Mouse (Mus musculus): ENCODE measurements at regions not wholly inside any gene's neighbourhood (a gene's known extent, or its start where the extent isn't known, plus 50 kb on each side); places are given as distances from the start of the nearest gene placed in this dataset.
"Not testable (repeated sequence)": the region's sequence is repeated elsewhere in the genome, so short reads cannot be mapped to it uniquely, and the experiment has no call there.

DNA sequence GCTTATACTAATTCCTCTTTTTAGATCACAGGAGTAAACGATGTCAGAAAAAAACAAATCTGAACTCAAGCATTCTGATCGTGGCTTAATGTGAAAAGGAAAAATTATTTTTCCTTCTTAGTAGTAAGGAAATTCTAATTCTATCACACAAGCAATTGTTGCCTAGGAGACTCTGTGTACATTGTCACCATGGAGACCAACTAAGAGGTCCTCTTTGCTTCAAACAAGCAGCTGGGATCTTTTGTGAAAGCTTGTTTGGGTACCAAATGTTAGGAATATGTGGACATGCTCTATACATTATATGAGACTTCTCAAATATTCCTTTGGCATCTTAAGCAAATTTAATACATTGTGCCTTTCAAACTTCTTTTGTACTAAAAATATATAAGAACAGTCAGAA is 345.9 kb upstream of the Atp10a start:
- no peak for ATAC-seq (replicated peaks; ENCODE audit: low read depth, poor library complexity, severe bottlenecking)

DNA sequence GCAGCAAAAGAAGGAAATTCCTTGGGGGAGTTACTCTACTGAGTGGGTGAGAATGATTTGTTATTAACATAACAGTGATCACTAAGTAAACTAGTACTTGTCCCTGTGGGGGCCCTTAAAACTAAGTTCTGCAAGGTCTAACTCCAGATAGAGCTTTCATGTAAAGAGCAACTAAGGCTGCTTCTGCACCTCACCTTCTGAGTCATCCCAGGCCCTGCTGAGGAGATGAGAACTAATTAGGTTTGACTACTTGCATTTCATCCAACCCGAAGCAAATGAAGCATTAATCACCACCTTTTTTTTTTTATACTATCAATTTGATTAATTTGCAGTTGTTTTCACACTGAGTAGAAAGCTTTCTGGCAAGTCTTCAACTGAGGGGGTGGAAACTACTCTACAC is 333.6 kb upstream of the Atp10a start:
- ATAC-seq (replicated peaks; ENCODE audit: low read depth, poor library complexity, severe bottlenecking) = no peak

GRCm38 (mm10) chr7:58367384-58367783 is 288.6 kb upstream of the Atp10a start:
- no peak for ATAC-seq (replicated peaks; ENCODE audit: low read depth, poor library complexity, severe bottlenecking)

GRCm38 (mm10) chr7:58383401-58383800 is 272.6 kb upstream of the Atp10a start:
- ATAC-seq (replicated peaks; ENCODE audit: low read depth, poor library complexity, severe bottlenecking) = no peak

DNA sequence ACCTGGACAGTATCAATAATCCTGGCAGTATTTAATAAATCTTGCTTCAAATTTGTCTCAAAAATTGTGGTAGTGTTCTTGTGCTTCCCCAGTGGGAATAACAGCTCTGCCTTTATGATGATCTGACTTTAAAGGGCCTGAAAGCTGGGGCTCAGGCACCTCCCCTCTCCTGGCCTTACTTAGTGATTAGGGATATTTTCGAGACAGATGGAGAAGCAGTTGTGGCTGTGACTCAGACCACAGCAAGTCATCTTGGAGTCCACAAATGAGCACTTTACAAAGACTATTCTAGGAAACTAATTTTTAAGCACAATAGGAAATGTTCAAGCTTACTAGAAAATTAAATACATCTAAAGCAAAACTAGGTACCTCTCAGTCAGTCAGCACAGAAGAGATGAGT is 267.6 kb upstream of the Atp10a start:
- ATAC-seq (replicated peaks; ENCODE audit: low read depth, poor library complexity, severe bottlenecking) = no peak

GRCm38 (mm10) chr7:58392391-58393115 is 263.4 kb upstream of the Atp10a start:
- ATAC-seq (replicated peaks; ENCODE audit: low read depth, poor library complexity, severe bottlenecking) = no peak

GRCm38 (mm10) chr7:58397992-58398391 is 258.0 kb upstream of the Atp10a start:
- no peak for ATAC-seq (replicated peaks; ENCODE audit: low read depth, poor library complexity, severe bottlenecking)

GRCm38 (mm10) chr7:58398558-58399144 is 257.3 kb upstream of the Atp10a start:
- ATAC-seq (replicated peaks; ENCODE audit: low read depth, poor library complexity, severe bottlenecking) = no peak

- peak; percentile 90 for ATAC-seq (replicated peaks; ENCODE audit: low read depth, poor library complexity, severe bottlenecking)
Observed at GRCm38 (mm10) chr7:58399145-58399604, 256.8 kb upstream of the Atp10a start.

- peak; percentile 15; the same call in 1 of the 2 replicates for ATAC-seq (replicated peaks; ENCODE audit: low read depth, poor library complexity, severe bottlenecking)
Observed at GRCm38 (mm10) chr7:58399651-58400050, 256.3 kb upstream of the Atp10a start.

GRCm38 (mm10) chr7:58400594-58400993 is 255.4 kb upstream of the Atp10a start:
- ATAC-seq (replicated peaks; ENCODE audit: low read depth, poor library complexity, severe bottlenecking) = no peak

GRCm38 (mm10) chr7:58436888-58437625 is 218.9 kb upstream of the Atp10a start:
- no peak for ATAC-seq (replicated peaks; ENCODE audit: low read depth, poor library complexity, severe bottlenecking)

GRCm38 (mm10) chr7:58442535-58443184 is 213.3 kb upstream of the Atp10a start:
- ATAC-seq (replicated peaks; ENCODE audit: low read depth, poor library complexity, severe bottlenecking) = no peak

GRCm38 (mm10) chr7:58443297-58443696 is 212.7 kb upstream of the Atp10a start:
- ATAC-seq (replicated peaks; ENCODE audit: low read depth, poor library complexity, severe bottlenecking) = no peak

GRCm38 (mm10) chr7:58445781-58446180 is 210.2 kb upstream of the Atp10a start:
- no peak for ATAC-seq (replicated peaks; ENCODE audit: low read depth, poor library complexity, severe bottlenecking)

DNA sequence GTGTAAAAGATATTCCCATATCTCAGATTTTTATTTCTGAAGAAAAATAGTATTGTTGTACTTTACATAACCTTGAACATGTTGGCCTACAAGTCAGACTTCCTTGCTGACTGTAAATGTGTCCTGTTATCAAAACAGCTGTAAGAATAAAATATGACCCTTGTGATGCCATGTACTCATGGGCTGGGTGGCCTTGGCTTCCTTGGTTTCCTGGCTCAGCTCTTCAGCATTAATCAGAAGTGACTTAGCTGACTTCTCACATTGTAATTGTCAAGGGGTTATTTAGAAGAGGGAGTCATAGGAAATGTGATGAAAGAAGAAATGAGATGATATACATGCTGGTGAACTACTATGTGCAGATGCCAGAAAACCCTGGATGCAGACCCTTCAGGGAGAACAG is 209.7 kb upstream of the Atp10a start:
- ATAC-seq (replicated peaks; ENCODE audit: low read depth, poor library complexity, severe bottlenecking) = no peak

DNA sequence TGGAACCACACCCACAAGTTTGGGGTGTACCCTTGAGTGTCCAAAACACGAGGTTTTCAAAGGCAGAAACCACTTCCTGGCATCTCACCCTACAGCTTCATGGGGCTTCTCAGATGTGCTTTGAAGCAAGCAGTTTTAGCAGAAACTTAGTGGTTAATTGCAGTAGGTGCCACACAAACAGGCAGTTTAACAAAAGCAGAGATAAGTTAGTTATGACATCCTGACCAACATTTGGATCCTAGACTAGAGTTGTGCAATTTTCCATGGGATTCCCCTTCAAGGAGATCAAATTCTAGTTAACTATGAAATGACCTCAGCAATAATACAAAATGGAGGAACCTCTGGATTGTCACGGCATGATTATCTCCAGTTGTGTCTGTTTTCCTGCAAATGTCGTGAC is 207.2 kb upstream of the Atp10a start:
- 0 out of 2 replicates have a peak, but pooled peaks have one; percentile 29 for ATAC-seq (replicated peaks; ENCODE audit: low read depth, poor library complexity, severe bottlenecking)

DNA sequence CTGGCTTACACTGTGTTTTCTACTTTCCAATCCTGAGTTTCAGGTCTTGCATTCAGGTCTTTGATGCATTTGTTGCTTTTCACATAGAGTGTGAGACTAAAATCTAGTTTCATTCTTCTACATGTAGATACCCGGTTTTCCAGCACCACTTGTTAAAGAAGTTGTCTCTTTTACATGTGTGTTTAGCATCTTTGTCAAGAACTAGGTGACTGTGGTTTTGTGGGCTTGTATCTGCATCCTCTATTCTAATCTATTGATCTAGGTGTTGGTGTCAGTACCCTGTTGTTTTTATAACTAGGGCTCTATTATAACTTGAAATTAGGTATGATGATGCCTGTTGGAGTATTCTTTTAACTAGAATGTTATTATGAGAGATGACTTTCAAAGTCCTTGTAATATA is 204.0 kb upstream of the Atp10a start:
- no peak for ATAC-seq (replicated peaks; ENCODE audit: low read depth, poor library complexity, severe bottlenecking)

- not testable (repeated sequence) for ATAC-seq (replicated peaks; ENCODE audit: low read depth, poor library complexity, severe bottlenecking)
Observed at GRCm38 (mm10) chr7:58458146-58458545, 197.8 kb upstream of the Atp10a start.

DNA sequence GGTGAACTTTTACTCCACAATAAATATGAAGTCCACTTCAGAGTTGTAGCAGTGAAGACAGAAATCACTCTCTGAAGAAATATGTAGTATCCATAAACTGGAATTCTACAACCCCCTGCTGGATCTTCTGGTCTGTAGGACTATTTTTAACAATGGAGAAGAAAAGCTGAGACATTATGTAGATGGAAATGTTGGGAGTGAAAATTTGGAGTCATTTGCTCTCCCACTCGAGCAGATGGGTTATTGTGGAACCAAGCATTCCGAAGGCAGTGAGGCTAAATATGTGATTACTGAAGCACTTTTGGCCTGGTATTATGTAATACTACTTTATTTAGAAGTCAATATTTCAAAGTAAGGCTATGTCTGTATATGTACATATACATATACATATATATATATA is 195.0 kb upstream of the Atp10a start:
- ATAC-seq (replicated peaks; ENCODE audit: low read depth, poor library complexity, severe bottlenecking) = no peak

DNA sequence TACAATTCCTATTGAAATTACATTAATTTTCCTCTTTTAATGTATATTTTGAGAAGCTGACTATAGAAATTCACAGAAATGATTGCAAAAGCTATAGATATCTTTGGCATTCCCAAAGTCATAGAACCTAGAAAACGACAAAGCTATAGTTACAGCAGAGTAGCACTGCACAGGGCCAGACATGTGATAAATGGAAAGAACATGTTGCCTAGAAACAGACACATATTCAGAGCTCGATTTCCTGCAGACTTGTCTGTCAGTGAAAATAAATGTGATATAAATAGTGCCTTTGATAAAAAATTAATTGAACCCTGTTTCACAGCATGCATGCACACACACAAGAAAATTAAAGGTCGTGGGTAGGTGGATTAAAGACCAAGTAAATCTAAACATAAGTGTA is 182.8 kb upstream of the Atp10a start:
- no peak for ATAC-seq (replicated peaks; ENCODE audit: low read depth, poor library complexity, severe bottlenecking)

All from common myeloid progenitor, adult 5-6 weeks (primary cell).